Mouse (Mus musculus): ENCODE measurements around the gene Kpna4. TPM values are rescaled to one million over a fixed set of nuclear protein-coding genes. Genes with fewer than 3 reads are reported as not detected.

Gene Kpna4
- polyA plus RNA-seq, 1 experiment from 2014 or later: 33.5 TPM

DNA sequence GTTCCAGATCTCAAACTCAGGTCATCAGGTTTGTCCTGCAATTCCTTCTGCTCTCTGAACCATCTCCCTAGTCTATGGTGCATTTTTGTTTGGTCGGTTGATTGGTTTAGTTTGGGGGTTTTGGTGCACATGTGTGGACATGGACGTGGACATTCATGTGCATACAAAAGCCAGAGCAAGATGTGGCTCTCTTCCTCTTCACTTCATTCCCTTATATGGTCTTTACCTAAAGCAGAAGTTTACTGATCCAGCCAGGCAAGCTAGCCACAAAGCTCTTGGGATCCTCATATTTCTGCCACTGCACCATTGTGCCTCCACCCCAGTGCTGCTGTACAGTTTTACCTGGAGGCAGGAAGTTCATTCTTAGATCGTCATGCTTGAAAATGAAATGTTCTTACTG lies 109.7 kb downstream of the Kpna4 start:
- peaks cover 75% of the 10 kb centered on the region for H3K36me3 ChIP-seq (ENCODE audit: control insufficient read depth, insufficient read depth, low read length)
- no peak overlapping the region for H3K27ac ChIP-seq (ENCODE audit: low read depth)
- H3K9ac ChIP-seq (ENCODE audit: low read length): no peak overlapping the region
- no peaks in the 10 kb centered on the region for H3K27me3 ChIP-seq (replicated peaks; ENCODE audit: control insufficient read depth, insufficient read depth, low read length)
- no peak for DNase-seq (ENCODE audit: low spot score)
- no peak overlapping the region for H3K4me2 ChIP-seq (ENCODE audit: low read length)
- no peaks in the 10 kb centered on the region for H3K4me1 ChIP-seq (replicated peaks; ENCODE audit: control insufficient read depth, insufficient read depth, low read length)
- no peak overlapping the region for H3K4me3 ChIP-seq (ENCODE audit: low read depth, low read length)
- WGBS: 93% methylated on average over 3 of the region's 3 CpGs
- no peak for ATAC-seq (replicated peaks; ENCODE audit: low FRiP score, low TSS enrichment, low read depth)
- H3K9me3 ChIP-seq (ENCODE audit: control insufficient read depth, low read length): no peaks in the 10 kb centered on the region

Other genes with a start within 250 kb of the Kpna4 start
- gene Ift80, start 122.5 kb downstream of the Kpna4 start, polyA plus RNA-seq (2014; fragmentation: Nextera tagmentation; extraction: Ambion mirVana): 12.5 and 15.3 TPM in 2 replicates
- 135 and 149 TPM in 2 replicates for gene Smc4, start 122.4 kb downstream of the Kpna4 start, polyA plus RNA-seq (2014; fragmentation: Nextera tagmentation; extraction: Ambion mirVana)
- 87.2 and 102 TPM in 2 replicates for gene Trim59, start 82.4 kb downstream of the Kpna4 start, polyA plus RNA-seq (2014; fragmentation: Nextera tagmentation; extraction: Ambion mirVana)
- 3.8 and 4.0 TPM in 2 replicates for gene Arl14, start 95.3 kb upstream of the Kpna4 start, polyA plus RNA-seq (2014; fragmentation: Nextera tagmentation; extraction: Ambion mirVana)
- 7.3 and 8.0 TPM in 2 replicates for gene Ppm1l, start 189.7 kb upstream of the Kpna4 start, polyA plus RNA-seq (2014; fragmentation: Nextera tagmentation; extraction: Ambion mirVana)

All from intestine, embryonic 14.5 days (tissue).